29 mouse cellular contexts compared by ENCODE assay signal in genomic region chr13:49433268-49434029, GRCm38 (mm10). TPM values are rescaled to one million over a fixed set of nuclear protein-coding genes. Genes with fewer than 3 reads are reported as not detected.
A peak's percentile ranks its signal among the peaks of the same experiment; 100 is the strongest.
DNase-seq lines count a peak whose midpoint lies in the region; ATAC-seq and TF ChIP-seq lines count a peak whose summit lies in the region.
"Had no signal": no experiment of that assay in that cellular context is flagged by ENCODE, and none has a peak within 500 bp of the region (broad histone marks: within the 10 kb centered on the region; RNA-seq: fewer than 3 reads in every experiment).

No protein-coding gene starts in this region.

- no peak overlapping the region for H3K4me3 ChIP-seq in forebrain, postnatal 0 days (ENCODE audit: low read depth, low read length)
- H3K4me3 ChIP-seq in forebrain, embryonic 12.5 days (replicated peaks): no peak overlapping the region
- H3K4me3 ChIP-seq in layer of hippocampus, adult 2 months: no peak overlapping the region
- H3K4me3 ChIP-seq: embryonic facial prominence, embryonic 10.5 days; embryonic facial prominence, embryonic 13.5 days; erythroblast, embryonic 14.5 days; forebrain, embryonic 13.5 days; hindbrain, embryonic 12.5 days; hindbrain, embryonic 15.5 days had no signal

- WGBS in forebrain, postnatal 0 days: 73% methylated on average over 2 of the region's 2 CpGs
- 93% methylated on average over 2 of the region's 2 CpGs for WGBS in forebrain, embryonic 12.5 days

- H3K4me1 ChIP-seq in forebrain, postnatal 0 days (ENCODE audit: insufficient read depth): no peaks in the 10 kb centered on the region
- H3K4me1 ChIP-seq in forebrain, embryonic 12.5 days: no peaks in the 10 kb centered on the region
- H3K4me1 ChIP-seq: embryonic facial prominence, embryonic 13.5 days had no signal

- H3K9ac ChIP-seq in forebrain, postnatal 0 days: no peak overlapping the region
- H3K9ac ChIP-seq in forebrain, embryonic 12.5 days: no peak overlapping the region
- H3K9ac ChIP-seq: embryonic facial prominence, embryonic 13.5 days; forebrain, embryonic 13.5 days; hindbrain, embryonic 12.5 days; hindbrain, embryonic 15.5 days had no signal

- H3K27ac ChIP-seq in forebrain, postnatal 0 days (ENCODE audit: low read depth, low read length): no peak overlapping the region
- no peak overlapping the region for H3K27ac ChIP-seq in forebrain, embryonic 12.5 days
- peak overlapping the region; percentile 83 for H3K27ac ChIP-seq in layer of hippocampus, adult 2 months
- H3K27ac ChIP-seq: embryonic facial prominence, embryonic 10.5 days; embryonic facial prominence, embryonic 13.5 days; forebrain, embryonic 13.5 days; hindbrain, embryonic 12.5 days; hindbrain, embryonic 15.5 days had no signal

- DNase-seq in forebrain, postnatal 0 days: peak; percentile 16
- peak in 1 of 2 experiments; percentile 39 for DNase-seq in layer of hippocampus, adult 2 months (ENCODE audit: low spot score in 2 of 2)
- no peak for DNase-seq in layer of hippocampus, postnatal 14 days (ENCODE audit: low spot score in 2 of 2)
- peak; percentile 30 for DNase-seq in 416B (ENCODE audit: low read depth)
- DNase-seq in thymus, postnatal 0 days (ENCODE audit: low spot score): no peak
- no peak for DNase-seq in kidney, postnatal 10 days
- DNase-seq: adrenal gland, postnatal 10 days; B cell, adult 2 months; cerebellum, adult 11-12 months; cerebellum, adult 8-10 months; cerebellum, postnatal 10 days; cerebellum, postnatal 36 days; embryo, embryonic 11 days; gastrocnemius, postnatal 10 days; gastrocnemius, postnatal 36 days; heart, adult 11 months had no signal

- H3K36me3 ChIP-seq in forebrain, postnatal 0 days (ENCODE audit: insufficient read depth): peaks cover 40% of the 10 kb centered on the region
- peaks cover 41% of the 10 kb centered on the region for H3K36me3 ChIP-seq in forebrain, embryonic 12.5 days (replicated peaks)

- ATAC-seq in forebrain, postnatal 0 days: peak; percentile 89
- ATAC-seq in forebrain, embryonic 12.5 days (ENCODE audit: low FRiP score): no peak
- ATAC-seq in megakaryocyte, adult 5-6 weeks (ENCODE audit: poor library complexity, severe bottlenecking): peak; percentile 52; the same call in 1 of the 2 replicates
- ATAC-seq: forebrain, embryonic 13.5 days; forebrain, embryonic 16.5 days; Patski had no signal

- H3K9me3 ChIP-seq in forebrain, postnatal 0 days (ENCODE audit: low read length): no peaks in the 10 kb centered on the region
- no peaks in the 10 kb centered on the region for H3K9me3 ChIP-seq in forebrain, embryonic 12.5 days
- H3K9me3 ChIP-seq: embryonic facial prominence, embryonic 10.5 days; embryonic facial prominence, embryonic 13.5 days; forebrain, embryonic 13.5 days; G1E; hindbrain, embryonic 12.5 days; hindbrain, embryonic 15.5 days had no signal

- TF ChIP-seq CTCF in forebrain, postnatal 0 days (IDR thresholded peaks at IDR 0.05; ENCODE audit: low read depth): no peak
- no peak for TF ChIP-seq CTCF in layer of hippocampus, adult 2 months (conservative IDR thresholded peaks at IDR 0.05)

- no peak overlapping the region for H3K4me2 ChIP-seq in forebrain, postnatal 0 days (ENCODE audit: low read depth)
- H3K4me2 ChIP-seq in forebrain, embryonic 12.5 days: no peak overlapping the region
- H3K4me2 ChIP-seq: embryonic facial prominence, embryonic 13.5 days; forebrain, embryonic 13.5 days; heart, embryonic 11.5 days; hindbrain, embryonic 12.5 days; hindbrain, embryonic 15.5 days had no signal

- no peaks in the 10 kb centered on the region for H3K27me3 ChIP-seq in forebrain, postnatal 0 days (ENCODE audit: insufficient read depth, low read length)
- H3K27me3 ChIP-seq in forebrain, embryonic 12.5 days: no peaks in the 10 kb centered on the region
- H3K27me3 ChIP-seq: CH12.LX; embryonic facial prominence, embryonic 13.5 days; forebrain, embryonic 13.5 days; hindbrain, embryonic 12.5 days; hindbrain, embryonic 15.5 days; Patski had no signal

RNA-seq across cellular contexts. Expression of gene Ippk, which starts 12.4 kb away (rescaled TPM):
- total RNA-seq in forebrain, postnatal 0 days (2014; rRNA removed): 15.0 and 15.9 TPM in 2 replicates
- 11.0 and 11.7 TPM in 2 replicates for polyA plus RNA-seq in forebrain, postnatal 0 days (2015; fragmentation: Nextera tagmentation; extraction: Ambion mirVana)
- polyA plus RNA-seq in forebrain, embryonic 12.5 days (2016; fragmentation: Nextera tagmentation; extraction: Ambion mirVana): 15.2 and 15.6 TPM in 2 replicates
- total RNA-seq in layer of hippocampus, adult 2 months (2021): 10 to 100 TPM; 33.1 to 41.0 TPM
- 10 to 100 TPM; 21.7 to 22.1 TPM for total RNA-seq in layer of hippocampus, postnatal 14 days (2021)
- total RNA-seq in megakaryocyte, adult 5-6 weeks (2015): 2.5 and 3.1 TPM in 2 replicates
- 5.9 and 7.4 TPM in 2 replicates for total RNA-seq in megakaryocyte, adult 5-6 weeks (2017)
- 13.5 and 15.2 TPM in 2 replicates for polyA plus RNA-seq in thymus, postnatal 0 days (2015; fragmentation: Nextera tagmentation; extraction: Ambion mirVana)

RNA-seq across cellular contexts. Expression of gene Tes3-ps, which starts 59.7 kb away (rescaled TPM):
- total RNA-seq in forebrain, postnatal 0 days (2014; rRNA removed): 0.31 and 0.67 TPM in 2 replicates
- 0.49 and 0.56 TPM in 2 replicates for polyA plus RNA-seq in forebrain, postnatal 0 days (2015; fragmentation: Nextera tagmentation; extraction: Ambion mirVana)
- polyA plus RNA-seq in forebrain, embryonic 12.5 days (2016; fragmentation: Nextera tagmentation; extraction: Ambion mirVana): 0.97 and 1.5 TPM in 2 replicates
- total RNA-seq in layer of hippocampus, adult 2 months (2021): 1 to 10 TPM in 1 of 2 experiments, under 1 TPM in 1; 0.79 to 1.7 TPM
- 1 to 10 TPM; 2.0 to 2.2 TPM for total RNA-seq in layer of hippocampus, postnatal 14 days (2021)
- 0.71 and 1.1 TPM in 2 replicates for total RNA-seq in megakaryocyte, adult 5-6 weeks (2015)
- total RNA-seq in megakaryocyte, adult 5-6 weeks (2017): 1.8 and 3.9 TPM in 2 replicates
- polyA plus RNA-seq in thymus, postnatal 0 days (2015; fragmentation: Nextera tagmentation; extraction: Ambion mirVana): 0.77 and 1.4 TPM in 2 replicates

Comparison
In these comparisons a context has a peak if more than half of its experiments do, and no peak if none do; other contexts are left out.
1. DNase-seq: peak in forebrain, postnatal 0 days (single experiment) and 416B (single experiment); none in layer of hippocampus, postnatal 14 days (0 of 2), thymus, postnatal 0 days (single experiment) and kidney, postnatal 10 days (single experiment).